Mouse (Mus musculus) forebrain, embryonic 14.5 days (tissue): ENCODE data around the gene Sox1. TPM values are rescaled to one million over a fixed set of nuclear protein-coding genes. Genes with fewer than 3 reads are reported as not detected.

Experiments
- ATAC-seq: fragments of 200-750 bp; cut with Nextera tagmentation; 2 replicates; pipeline ENCODE4 v1.8.0; 2017; ENCODE audit warnings: mild to moderate bottlenecking, moderate library complexity
- DNase-seq: peaks from one replicate; pipeline ENCODE4 v3.0.0-alpha.2; 2015; ENCODE audit warnings: low spot score
- H3K27ac ChIP-seq: fragments of 300-500 bp; sonication (generic); 2 replicates; pipeline ENCODE4 v1.5.1; 2014; ENCODE audit warnings: low read depth, mild to moderate bottlenecking, control low read depth, low read length, moderate library complexity
- H3K27me3 ChIP-seq: fragments of 300-500 bp; sonication (generic); replicated peaks from 2 replicates; pipeline ENCODE4 v1.6.1; 2014; ENCODE audit warnings: low read length, control low read depth, mixed read lengths; ENCODE audit not compliant: control insufficient read depth, insufficient read depth
- H3K36me3 ChIP-seq: fragments of 300-500 bp; sonication (generic); 2 replicates; pipeline ENCODE4 v1.6.1; 2014; ENCODE audit warnings: low read length, control low read depth; ENCODE audit not compliant: control insufficient read depth, insufficient read depth
- H3K4me1 ChIP-seq: fragments of 300-500 bp; sonication (generic); 2 replicates; pipeline ENCODE4 v1.6.1; 2014; ENCODE audit warnings: antibody characterized with exemption, low read length, control low read depth; ENCODE audit not compliant: control insufficient read depth, insufficient read depth
- H3K4me2 ChIP-seq: fragments of 300-500 bp; sonication (generic); 2 replicates; pipeline ENCODE4 v1.6.1; 2014; ENCODE audit warnings: mild to moderate bottlenecking, control low read depth, low read length
- H3K4me3 ChIP-seq: fragments of 300-500 bp; sonication (generic); 2 replicates; pipeline ENCODE4 v1.5.1; 2014; ENCODE audit warnings: low read depth, low read length, control low read depth
- H3K9ac ChIP-seq: fragments of 300-500 bp; sonication (generic); 2 replicates; pipeline ENCODE4 v1.6.1; 2014; ENCODE audit warnings: mild to moderate bottlenecking, low read length, control low read depth, moderate library complexity
- H3K9me3 ChIP-seq: fragments of 300-500 bp; sonication (generic); replicated peaks from 2 replicates; pipeline ENCODE4 v1.6.1; 2016; ENCODE audit warnings: low read length, control low read depth, mixed read lengths; ENCODE audit not compliant: control insufficient read depth
- WGBS: fragments of 180-500 bp; shearing (Covaris S2); extraction: QIAGEN DNeasy Blood & Tissue Kit; methylation state at CpG from one replicate; pipeline ENCODE4 v1.1.7; 2014; 5-methylcytosine and 5-hydroxymethylcytosine counted together
- polyA plus RNA-seq: library from polyadenylated mRNA; unstranded; fragments of >200 nt; fragmentation: Nextera tagmentation; extraction: Ambion mirVana; gene quantifications from 2 replicates; pipeline ENCODE4 v1.2.1, GENCODE M21; 2014

Sox1 gene
- polyA plus RNA-seq, 1 experiment from 2014 or later, result 6.1 TPM

DNA sequence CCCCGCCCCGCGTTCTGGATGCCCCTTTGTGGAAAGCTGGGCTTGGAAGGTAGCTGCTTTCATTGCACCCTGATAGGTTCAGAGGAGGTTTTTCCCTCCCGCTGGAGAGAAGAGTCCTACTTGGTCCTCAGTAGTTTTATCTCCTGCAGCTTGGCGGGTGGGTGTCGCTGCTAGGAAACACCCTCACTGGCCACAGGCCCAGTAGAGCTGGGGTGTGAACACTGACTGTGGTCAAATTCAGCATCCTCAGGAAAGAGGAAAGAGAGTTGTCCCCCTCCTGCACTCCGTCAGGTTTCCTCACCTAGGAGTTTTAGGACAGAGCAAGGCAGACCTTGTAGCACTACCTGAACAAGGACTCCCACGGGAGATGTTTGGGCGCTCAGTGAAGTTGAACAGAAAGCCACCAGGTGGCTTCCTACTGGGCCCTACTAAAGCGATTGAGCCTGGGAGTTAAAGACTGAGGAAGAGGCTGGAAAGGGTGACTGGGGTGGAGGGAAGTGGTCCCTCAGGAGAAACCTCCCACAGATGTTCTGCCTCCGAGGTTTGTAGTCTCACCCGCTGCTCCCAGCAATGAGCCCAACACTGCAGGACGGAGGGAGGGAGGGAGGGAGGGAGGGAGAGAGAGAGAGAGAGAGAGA is 7.8 kb upstream of the Sox1 start:
- DNase-seq (no peak), ATAC-seq (no peak)
- no peaks in the 10 kb centered on the region for H3K9me3 ChIP-seq
- H3K4me3 ChIP-seq, result peak overlapping the region; percentile 51
- peak overlapping the region; percentile 96 for H3K27ac ChIP-seq
- peaks cover 29% of the 10 kb centered on the region for H3K27me3 ChIP-seq
- peaks cover 31% of the 10 kb centered on the region for H3K4me1 ChIP-seq
- 6% methylated on average over 13 of the region's 13 CpGs for WGBS
- H3K9ac ChIP-seq, result peak overlapping the region; percentile 89
- peak overlapping the region; percentile 89 for H3K4me2 ChIP-seq
- H3K36me3 ChIP-seq, result no peaks in the 10 kb centered on the region

DNA sequence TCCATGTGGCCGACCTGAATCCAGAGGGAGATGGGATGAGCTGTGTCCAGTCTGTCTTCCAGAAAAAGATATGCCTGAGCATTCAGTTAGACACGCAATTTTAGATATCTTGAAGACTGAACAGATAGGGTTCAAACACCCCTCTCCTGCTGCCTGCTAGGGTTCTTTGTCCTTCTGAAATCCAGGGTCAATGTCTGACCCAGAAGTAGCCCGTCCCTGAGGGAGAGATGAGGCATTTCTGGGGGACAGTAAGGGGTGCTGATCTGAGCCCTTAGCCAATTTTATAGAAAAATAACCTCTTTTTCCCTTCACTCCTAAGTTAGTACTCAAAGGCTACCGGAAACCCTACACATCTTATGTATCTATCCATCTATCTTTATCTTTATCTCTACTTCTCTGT is 7.2 kb upstream of the Sox1 start:
- ATAC-seq (no peak), DNase-seq (no peak)
- Histone ChIP-seq H3K27ac (peak overlapping the region; percentile 96), H3K4me3 (peak overlapping the region; percentile 51), H3K9me3 (no peaks in the 10 kb centered on the region), H3K27me3 (peaks cover 31% of the 10 kb centered on the region), H3K4me2 (peak overlapping the region; percentile 89), H3K4me1 (peaks cover 34% of the 10 kb centered on the region), H3K9ac (peak overlapping the region; percentile 89), H3K36me3 (no peaks in the 10 kb centered on the region)
- WGBS, result 21% methylated on average over 4 of the region's 4 CpGs

DNA sequence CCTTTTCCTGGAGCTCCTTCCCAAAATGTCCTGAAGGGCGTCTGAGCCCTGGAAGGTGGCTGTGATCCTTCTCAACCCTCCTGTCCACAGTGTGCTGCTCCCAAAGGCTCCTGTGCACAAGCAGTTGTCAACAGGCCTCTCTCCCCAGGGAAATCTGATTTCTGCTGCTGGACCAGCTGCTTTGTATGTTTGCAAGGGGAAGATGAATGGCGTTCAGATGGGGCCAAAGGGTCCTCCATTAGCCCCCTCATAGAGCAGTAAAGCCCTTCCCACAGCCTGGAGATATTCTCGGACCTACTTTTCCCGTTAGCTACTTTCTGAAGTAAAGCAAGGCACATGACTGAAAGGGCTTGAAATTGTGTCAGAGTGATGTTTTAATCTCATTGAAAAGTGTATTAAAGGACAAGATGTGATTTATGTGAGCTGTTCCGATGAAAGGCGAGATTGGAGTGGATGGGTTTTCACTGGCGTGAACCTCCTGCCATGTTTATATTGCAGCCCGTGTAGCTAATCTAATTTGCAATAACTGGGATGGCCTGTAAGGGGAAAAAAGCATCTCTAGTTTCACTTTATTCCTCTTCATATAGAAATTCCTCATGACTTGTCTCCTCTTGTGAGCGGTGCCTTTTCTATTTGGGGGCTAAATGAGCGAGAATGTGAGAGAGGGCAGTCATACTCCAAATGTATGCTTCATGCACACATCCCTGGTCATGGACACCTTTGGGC is 6.5 kb upstream of the Sox1 start:
- peak overlapping the region; percentile 89 for H3K4me2 ChIP-seq
- H3K36me3 ChIP-seq, result no peaks in the 10 kb centered on the region
- WGBS, result 24% methylated on average over 10 of the region's 10 CpGs
- H3K4me3 ChIP-seq, result peak overlapping the region; percentile 51
- H3K27ac ChIP-seq, result peak overlapping the region; percentile 96
- peaks cover 31% of the 10 kb centered on the region for H3K4me1 ChIP-seq
- H3K27me3 ChIP-seq, result peaks cover 32% of the 10 kb centered on the region
- ATAC-seq, result no peak
- DNase-seq, result no peak
- H3K9ac ChIP-seq, result peak overlapping the region; percentile 89
- H3K9me3 ChIP-seq, result no peaks in the 10 kb centered on the region

DNA sequence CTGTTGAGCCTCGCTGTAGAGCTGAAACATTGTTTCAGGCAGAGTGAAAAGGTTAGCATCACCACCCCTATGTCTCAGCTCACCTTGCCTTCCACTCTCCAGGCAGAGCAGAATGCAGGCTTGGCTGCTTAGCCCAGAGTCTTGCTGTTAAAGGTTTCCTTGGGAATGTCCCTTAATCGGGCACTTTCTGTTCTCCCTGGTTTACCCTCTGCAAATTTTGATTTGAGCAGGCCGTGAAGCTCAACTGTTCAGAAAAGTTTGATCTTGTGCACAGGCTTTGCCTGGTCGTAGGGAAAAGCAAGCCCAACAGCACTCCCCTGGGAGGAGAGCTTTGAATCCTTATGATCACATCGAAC is 6.0 kb upstream of the Sox1 start:
- Histone ChIP-seq H3K36me3 (no peaks in the 10 kb centered on the region), H3K4me2 (peak overlapping the region; percentile 89), H3K9ac (peak overlapping the region; percentile 89), H3K4me1 (peaks cover 31% of the 10 kb centered on the region), H3K27ac (peak overlapping the region; percentile 96), H3K27me3 (peaks cover 32% of the 10 kb centered on the region), H3K4me3 (peak overlapping the region; percentile 51), H3K9me3 (no peaks in the 10 kb centered on the region)
- DNase-seq (peak; percentile 49), ATAC-seq (no peak)
- WGBS, result 7% methylated on average over 5 of the region's 5 CpGs

DNA sequence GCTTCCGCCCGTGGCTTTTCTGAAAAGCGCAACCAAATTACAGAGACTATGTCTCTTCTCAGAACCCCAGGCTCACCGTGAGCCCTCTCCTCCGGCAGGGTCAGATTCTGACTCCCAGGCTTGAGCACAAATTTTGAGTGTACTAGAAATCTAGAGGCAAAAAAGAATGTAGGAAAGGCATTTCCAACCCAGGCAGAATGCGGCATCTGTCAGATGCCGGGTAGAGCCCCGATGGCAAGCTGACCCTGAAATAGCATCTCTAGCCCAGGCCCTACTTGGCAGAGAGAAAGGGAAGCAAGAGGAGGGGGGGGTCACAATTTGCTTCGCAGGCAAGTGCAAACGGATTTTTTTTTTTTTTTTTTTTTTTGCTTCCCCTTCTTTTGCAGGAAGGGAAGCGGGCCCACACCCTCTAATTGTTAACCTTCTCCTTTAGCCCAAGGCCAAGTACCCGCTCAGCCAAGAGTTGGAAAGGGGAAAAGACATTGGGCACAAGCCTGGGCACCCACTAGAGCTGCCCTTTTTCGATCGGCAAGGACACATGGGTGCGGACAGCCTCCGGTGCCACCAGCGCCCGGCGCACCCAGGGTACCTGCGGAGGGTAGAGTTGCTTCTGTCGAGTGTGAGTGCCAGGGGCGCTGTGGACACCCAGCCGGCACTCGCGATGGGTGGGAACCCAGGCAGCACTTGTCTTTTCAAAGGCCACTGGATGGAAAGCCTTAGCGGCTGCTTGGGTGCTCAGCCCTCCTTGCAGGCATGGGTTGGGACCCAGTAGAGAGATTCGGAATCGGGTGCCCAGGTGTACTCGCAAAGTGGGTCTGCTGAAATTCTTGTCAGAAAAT is 5.1 kb upstream of the Sox1 start:
- peaks cover 28% of the 10 kb centered on the region for H3K27me3 ChIP-seq
- H3K27ac ChIP-seq, result peak overlapping the region; percentile 96
- WGBS, result 5% methylated on average over 29 of the region's 29 CpGs
- H3K4me2 ChIP-seq, result peak overlapping the region; percentile 89
- DNase-seq, result peak; percentile 56
- H3K4me1 ChIP-seq, result peaks cover 30% of the 10 kb centered on the region
- H3K9ac ChIP-seq, result peak overlapping the region; percentile 89
- no peaks in the 10 kb centered on the region for H3K9me3 ChIP-seq
- H3K36me3 ChIP-seq, result no peaks in the 10 kb centered on the region
- H3K4me3 ChIP-seq, result peak overlapping the region; percentile 51
- ATAC-seq, result no peak

DNA sequence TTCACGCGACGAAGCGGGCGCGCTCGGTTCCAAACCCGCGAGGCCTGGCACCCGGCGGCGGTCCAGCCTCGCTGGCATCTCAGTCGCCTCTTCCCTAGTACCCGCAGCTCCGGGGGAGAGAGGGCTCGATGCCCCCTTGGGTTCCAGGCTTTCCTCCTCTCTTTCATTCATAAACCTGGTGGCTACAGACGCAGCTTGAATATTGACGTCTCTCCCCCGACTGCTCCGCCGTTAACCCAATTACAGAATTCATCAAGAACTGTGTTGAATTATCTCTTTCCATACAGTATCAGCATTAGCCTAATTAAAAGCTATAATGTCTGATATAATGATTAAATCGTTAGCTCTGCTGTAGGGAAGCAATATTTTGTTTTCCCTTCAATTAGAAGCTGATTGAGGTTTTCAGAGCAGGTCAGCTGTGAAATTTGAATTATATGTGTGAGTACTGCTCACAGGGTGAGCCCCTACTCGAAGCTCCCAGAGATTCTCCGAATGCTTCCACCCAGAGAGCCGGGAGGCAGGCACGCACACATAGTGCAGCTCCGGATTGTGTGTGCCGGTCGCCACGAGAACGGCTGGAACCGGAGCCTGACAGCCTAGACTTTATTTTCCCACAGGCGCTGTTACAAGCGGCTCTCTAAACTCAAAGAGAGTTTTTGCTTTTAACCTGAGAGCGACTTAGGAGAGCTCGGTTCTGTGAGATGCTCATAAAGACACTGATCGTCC is 4.3 kb upstream of the Sox1 start:
- Histone ChIP-seq H3K9ac (peak overlapping the region; percentile 89), H3K9me3 (no peaks in the 10 kb centered on the region), H3K27me3 (peaks cover 28% of the 10 kb centered on the region), H3K4me2 (peak overlapping the region; percentile 89), H3K36me3 (no peaks in the 10 kb centered on the region), H3K4me3 (peak overlapping the region; percentile 51), H3K27ac (peak overlapping the region; percentile 96), H3K4me1 (peaks cover 25% of the 10 kb centered on the region)
- 3% methylated on average over 38 of the region's 38 CpGs for WGBS
- DNase-seq, result peak; percentile 68
- ATAC-seq, result no peak

DNA sequence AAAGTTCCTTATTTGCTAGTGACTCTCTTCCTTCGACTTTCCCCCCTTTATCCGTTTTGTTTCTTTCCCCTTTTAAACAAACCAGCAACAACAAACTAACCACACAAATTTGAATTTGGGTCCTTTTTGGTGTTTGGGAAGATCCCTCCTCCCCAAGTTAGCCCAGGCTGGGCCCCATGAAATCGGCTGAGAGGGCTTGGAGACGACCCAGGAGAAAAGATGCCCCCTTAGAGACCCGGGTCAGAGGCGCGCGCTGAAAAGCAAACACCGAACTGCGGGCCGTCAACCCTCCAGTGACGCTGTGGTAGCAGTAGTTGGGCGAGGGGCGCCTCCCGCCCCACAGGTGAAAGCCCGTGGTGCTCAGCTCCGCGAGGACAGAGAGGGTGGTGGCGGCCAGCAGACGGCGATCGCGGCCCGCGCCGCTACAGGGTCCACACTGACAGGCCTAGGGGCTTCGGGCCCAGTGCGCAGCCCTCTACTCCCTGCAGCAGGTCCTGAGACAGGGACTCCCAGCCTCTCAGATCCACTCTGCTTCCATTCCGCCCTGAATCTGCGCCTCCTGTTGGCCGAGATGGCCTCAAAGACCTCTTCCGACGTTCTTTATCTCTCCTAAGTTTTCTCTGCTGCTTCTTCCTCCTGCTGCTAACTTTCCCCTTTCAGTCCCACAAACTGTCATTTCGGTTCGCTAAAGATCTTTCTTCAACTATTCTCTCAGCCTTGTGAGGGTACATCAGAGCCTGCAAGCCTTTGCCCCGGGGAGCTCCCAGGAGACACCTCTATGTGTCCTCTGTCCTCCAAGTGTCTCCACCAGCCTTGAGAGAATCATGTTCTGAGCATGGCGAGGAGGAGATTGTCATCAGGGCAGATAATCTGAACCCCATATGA is 3.5 kb upstream of the Sox1 start:
- ATAC-seq, result peak; percentile 30
- Histone ChIP-seq H3K4me3 (peak overlapping the region; percentile 51), H3K36me3 (no peaks in the 10 kb centered on the region), H3K27ac (peak overlapping the region; percentile 96), H3K9ac (peak overlapping the region; percentile 89), H3K4me1 (peaks cover 19% of the 10 kb centered on the region), H3K27me3 (peaks cover 28% of the 10 kb centered on the region), H3K4me2 (peak overlapping the region; percentile 89), H3K9me3 (no peaks in the 10 kb centered on the region)
- WGBS, result 5% methylated on average over 37 of the region's 37 CpGs
- peak; percentile 77 for DNase-seq

GRCm38 (mm10) chr8:12392801-12393200 is 2.3 kb upstream of the Sox1 start:
- Histone ChIP-seq H3K27ac (peak overlapping the region; percentile 14; the same call in 1 of the 2 replicates), H3K4me1 (peaks cover 15% of the 10 kb centered on the region), H3K27me3 (peaks cover 23% of the 10 kb centered on the region), H3K9ac (peak overlapping the region; percentile 35; the same call in 1 of the 2 replicates), H3K4me3 (no peak overlapping the region), H3K36me3 (peaks cover 8% of the 10 kb centered on the region), H3K9me3 (no peaks in the 10 kb centered on the region), H3K4me2 (peak overlapping the region; percentile 89)
- WGBS, result 59% methylated on average over 1 of the region's 1 CpGs
- DNase-seq (no peak), ATAC-seq (no peak)
